Mouse (Mus musculus) heart, embryonic 14.5 days (tissue): ENCODE measurements around the gene Nrarp. TPM values are rescaled to one million over a fixed set of nuclear protein-coding genes. Genes with fewer than 3 reads are reported as not detected.

Source experiments
- ATAC-seq: fragments of 200-750 bp; cut with Nextera tagmentation; 2 replicates; pipeline ENCODE4 v1.8.0; 2017; ENCODE audit warnings: low read depth, moderate TSS enrichment; ENCODE audit not compliant: insufficient number of reproducible peaks, insufficient read depth, low FRiP score
- H3K27ac ChIP-seq, 2 experiments: fragments of 200-500 bp in 1 of 2; fragments of 300-500 bp in 1 of 2; sonication (generic) in 1 of 2; replicated peaks in 1 of 2; 2 replicates each; pipeline ENCODE4 v1.5.1; 2012 to 2014; ENCODE audit warnings: low read depth in 2 of 2, low read length in 2 of 2, control low read depth in 1 of 2, mild to moderate bottlenecking in 1 of 2, mixed read lengths in 1 of 2; ENCODE audit not compliant: control insufficient read depth in 1 of 2, insufficient read depth in 1 of 2
- H3K27me3 ChIP-seq: fragments of 300-500 bp; sonication (generic); 2 replicates; pipeline ENCODE4 v1.6.1; 2014; ENCODE audit warnings: mild to moderate bottlenecking, low read length, control low read depth; ENCODE audit not compliant: control insufficient read depth, insufficient read depth
- H3K36me3 ChIP-seq: fragments of 300-500 bp; sonication (generic); 2 replicates; pipeline ENCODE4 v1.6.1; 2014; ENCODE audit warnings: mild to moderate bottlenecking, control low read depth, low read length, mixed read lengths; ENCODE audit not compliant: control insufficient read depth, insufficient read depth
- H3K4me1 ChIP-seq, 2 experiments: fragments of 200-500 bp in 1 of 2; fragments of 300-500 bp in 1 of 2; sonication (generic) in 1 of 2; 2 replicates each; pipeline ENCODE4 v1.6.1; 2012 to 2014; ENCODE audit warnings: low read length in 2 of 2, control low read depth in 1 of 2, mixed read lengths in 1 of 2; ENCODE audit not compliant: control insufficient read depth in 2 of 2, insufficient read depth in 2 of 2
- H3K4me2 ChIP-seq: fragments of 300-500 bp; sonication (generic); 2 replicates; pipeline ENCODE4 v1.6.1; 2014; ENCODE audit warnings: mild to moderate bottlenecking, low read length
- H3K4me3 ChIP-seq, 2 experiments: fragments of 200-500 bp in 1 of 2; fragments of 300-500 bp in 1 of 2; sonication (generic) in 1 of 2; 2 replicates each; pipeline ENCODE4 v1.5.1; 2012 to 2014; ENCODE audit warnings: low read length in 2 of 2, mild to moderate bottlenecking in 2 of 2, control low read depth in 1 of 2, low read depth in 1 of 2, moderate library complexity in 1 of 2; ENCODE audit not compliant: control insufficient read depth in 1 of 2, insufficient read depth in 1 of 2
- H3K9ac ChIP-seq: fragments of 300-500 bp; sonication (generic); 2 replicates; pipeline ENCODE4 v1.6.1; 2014; ENCODE audit warnings: mild to moderate bottlenecking, low read length
- H3K9me3 ChIP-seq: fragments of 300-500 bp; sonication (generic); 2 replicates; pipeline ENCODE4 v1.6.1; 2016; ENCODE audit warnings: low read length, control low read depth; ENCODE audit not compliant: control insufficient read depth
- WGBS: fragments of 180-500 bp; shearing (Covaris S2); extraction: QIAGEN DNeasy Blood & Tissue Kit; methylation state at CpG from one replicate; pipeline ENCODE4 v1.1.7; 2014; 5-methylcytosine and 5-hydroxymethylcytosine counted together
- polyA plus RNA-seq: library from polyadenylated mRNA; unstranded; fragments of >200 nt; fragmentation: Nextera tagmentation; extraction: Ambion mirVana; gene quantifications from 2 replicates; pipeline ENCODE4 v1.2.1, GENCODE M21; 2014

The Nrarp gene
- polyA plus RNA-seq: 11.9 and 13.9 TPM in 2 replicates

DNA sequence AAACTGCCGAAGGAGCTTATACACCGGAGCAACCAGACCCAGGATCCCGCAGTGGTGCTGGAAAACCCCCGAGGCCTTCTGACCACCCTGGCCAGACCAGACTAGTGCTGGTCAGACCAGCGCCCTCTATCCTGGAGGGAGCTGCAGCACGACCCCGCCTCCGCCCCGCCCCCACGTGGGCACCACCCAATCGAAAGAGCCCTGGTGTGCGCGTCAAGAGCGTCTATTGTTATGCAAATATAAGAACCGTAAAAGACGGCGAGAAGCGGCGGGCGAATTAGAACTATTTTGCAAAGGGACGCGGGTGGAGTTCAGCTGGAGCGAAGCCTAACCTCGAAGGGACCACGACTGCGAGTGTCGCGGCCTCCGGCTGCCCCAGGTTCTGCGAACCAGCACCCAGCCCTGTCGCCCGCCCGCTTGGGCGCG lies at the start of gene Nrarp:
Nrarp (plus strand) TSS at position 281 of the 426 bp plus-strand sequence.
- Histone ChIP-seq H3K9me3 (no peaks in the 10 kb centered on the region), H3K27me3 (peaks cover 51% of the 10 kb centered on the region), H3K9ac (peak within 1 kb of the TSS; percentile 82), H3K36me3 (no peaks in the 10 kb centered on the region; the same call in 1 of the 2 replicates), H3K27ac (peak within 1 kb of the TSS; percentile 20 to 82), H3K4me1 (peaks cover 31 to 36% of the 10 kb centered on the region in 2 experiments), H3K4me3 (peak within 1 kb of the TSS; percentile 54 to 64), H3K4me2 (peak within 1 kb of the TSS; percentile 95)
- 0% methylated on average over 35 of the region's 35 CpGs for WGBS
- ATAC-seq: peak; percentile 88

DNA sequence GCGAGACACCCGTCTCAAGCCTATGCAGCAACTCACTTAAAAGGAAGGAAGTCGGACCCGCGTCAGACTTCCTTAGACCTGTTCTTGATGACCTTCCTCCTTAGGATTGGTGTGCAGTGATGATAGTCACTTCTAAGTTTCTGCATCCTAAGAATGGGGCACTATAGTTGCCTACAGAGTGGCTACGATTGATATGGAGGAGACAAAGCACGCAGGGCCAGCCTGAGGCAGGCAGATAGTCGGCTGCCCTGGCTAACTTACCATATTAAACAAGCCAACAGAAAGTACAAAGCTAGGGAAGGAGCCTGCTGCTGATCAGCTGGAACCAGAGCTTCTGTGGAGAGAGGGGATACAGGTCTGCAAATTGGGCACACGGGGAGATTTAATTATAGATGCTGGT lies 49.0 kb upstream of the Nrarp start:
- Histone ChIP-seq H3K27ac (no peak overlapping the region), H3K4me1 (peaks cover 26 to 29% of the 10 kb centered on the region in 2 experiments), H3K4me2 (no peak overlapping the region), H3K9me3 (no peaks in the 10 kb centered on the region), H3K27me3 (no peaks in the 10 kb centered on the region), H3K4me3 (no peak overlapping the region), H3K9ac (no peak overlapping the region), H3K36me3 (no peaks in the 10 kb centered on the region)
- ATAC-seq: no peak
- 60% methylated on average over 9 of the region's 9 CpGs for WGBS

DNA sequence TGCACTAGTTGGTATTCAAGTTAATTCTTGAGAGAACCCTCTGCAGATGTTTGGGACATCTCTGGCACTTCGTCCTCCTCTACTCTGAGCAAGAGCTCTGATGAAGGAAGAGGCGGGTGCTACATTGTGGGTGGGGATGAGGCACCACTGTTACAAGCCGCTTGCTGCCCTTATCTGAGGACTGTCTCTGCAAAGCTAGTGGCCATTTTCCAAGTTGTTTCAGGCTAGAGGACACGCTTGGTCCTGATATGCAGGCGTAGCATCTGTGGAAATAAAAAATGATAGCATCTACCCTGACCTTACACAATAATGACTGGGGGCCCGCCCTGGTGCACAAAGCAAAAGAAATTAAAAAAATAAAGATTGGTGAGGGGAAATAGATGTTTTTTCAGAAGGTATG lies 42.7 kb upstream of the Nrarp start:
- 27% methylated on average over 6 of the region's 6 CpGs for WGBS
- H3K9ac ChIP-seq: no peak overlapping the region
- no peak overlapping the region for H3K4me3 ChIP-seq
- H3K27ac ChIP-seq: no peak overlapping the region
- no peaks in the 10 kb centered on the region for H3K36me3 ChIP-seq
- H3K27me3 ChIP-seq: no peaks in the 10 kb centered on the region
- H3K4me1 ChIP-seq: peaks cover 2 to 4% of the 10 kb centered on the region in 2 experiments; a peak in 1 of 4 replicates
- no peaks in the 10 kb centered on the region for H3K9me3 ChIP-seq
- no peak overlapping the region for H3K4me2 ChIP-seq
- no peak for ATAC-seq

DNA sequence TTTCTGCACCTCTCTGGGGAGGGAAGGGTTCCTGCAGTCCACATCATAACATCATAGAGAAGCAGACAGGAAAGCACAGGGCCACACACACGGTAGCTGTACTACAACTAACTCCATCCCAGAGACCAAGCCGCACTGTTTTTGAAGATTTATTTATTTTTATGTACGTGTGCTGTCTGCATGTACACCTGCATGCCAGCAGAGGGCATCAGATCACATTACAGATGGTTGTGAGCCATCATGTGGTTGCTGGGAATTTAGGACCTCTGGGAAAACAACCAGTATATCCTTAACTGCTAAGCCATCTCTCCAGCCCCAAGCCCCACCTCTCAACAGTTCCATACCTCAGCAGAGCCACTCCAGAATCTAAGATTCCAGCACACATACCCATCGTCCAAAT lies 39.4 kb upstream of the Nrarp start:
- no peaks in the 10 kb centered on the region for H3K27me3 ChIP-seq

DNA sequence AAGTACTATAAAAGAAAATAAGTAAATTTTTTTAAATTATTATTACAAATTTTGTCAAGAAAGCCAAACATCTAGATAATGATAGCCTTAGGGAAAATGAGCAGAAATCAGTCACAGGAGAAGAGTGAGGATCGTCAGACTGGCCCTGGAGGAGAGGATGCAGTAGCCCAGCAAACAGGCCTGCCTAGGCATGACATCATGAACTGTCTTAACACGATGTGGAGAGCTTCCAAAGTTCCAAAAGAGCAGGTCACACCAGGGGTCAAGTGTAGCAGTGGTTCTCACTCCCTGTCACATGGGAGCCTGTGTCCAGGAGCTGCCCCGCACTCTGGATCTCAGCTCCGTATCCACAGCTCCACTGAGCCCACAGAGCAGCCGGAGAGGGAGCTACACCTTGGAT lies 38.6 kb upstream of the Nrarp start:
- 80% methylated on average over 5 of the region's 5 CpGs for WGBS
- peaks cover 6 to 8% of the 10 kb centered on the region in 2 experiments; a peak in 2 of 4 replicates for H3K4me1 ChIP-seq
- H3K9ac ChIP-seq: no peak overlapping the region
- no peak for ATAC-seq
- H3K27me3 ChIP-seq: no peaks in the 10 kb centered on the region
- no peak overlapping the region for H3K4me2 ChIP-seq
- no peaks in the 10 kb centered on the region for H3K9me3 ChIP-seq
- H3K4me3 ChIP-seq: no peak overlapping the region
- H3K36me3 ChIP-seq: no peaks in the 10 kb centered on the region
- no peak overlapping the region for H3K27ac ChIP-seq

More for the DNA sequence above, 39.4 kb upstream of the Nrarp start:
- Histone ChIP-seq H3K9me3 (no peaks in the 10 kb centered on the region), H3K4me2 (no peak overlapping the region), H3K27ac (no peak overlapping the region), H3K4me3 (no peak overlapping the region), H3K4me1 (peaks cover 6 to 8% of the 10 kb centered on the region in 2 experiments; a peak in 2 of 4 replicates), H3K9ac (no peak overlapping the region), H3K36me3 (no peaks in the 10 kb centered on the region)
- no peak for ATAC-seq
- 62% methylated on average over 4 of the region's 4 CpGs for WGBS

DNA sequence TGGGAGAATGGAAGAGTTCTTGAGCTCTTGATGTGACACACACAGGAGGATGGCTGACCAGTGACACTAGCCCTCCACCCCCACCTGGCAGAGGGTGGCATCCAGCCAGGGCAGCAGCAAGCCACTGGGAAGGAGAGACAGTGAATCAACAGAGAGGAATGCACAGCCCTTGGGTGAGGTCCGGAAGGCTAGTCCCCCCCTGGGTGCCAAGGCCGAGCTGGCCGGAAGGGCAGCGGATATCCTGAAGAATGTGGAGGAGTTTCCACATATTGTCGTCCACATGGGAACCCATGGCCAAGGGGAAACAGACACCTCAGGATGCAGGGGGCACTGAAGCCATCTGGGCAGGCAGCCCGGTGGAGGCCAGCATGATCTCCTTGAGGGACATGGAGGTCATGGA lies 35.2 kb upstream of the Nrarp start:
- H3K4me3 ChIP-seq: no peak overlapping the region
- 56% methylated on average over 6 of the region's 6 CpGs for WGBS
- no peaks in the 10 kb centered on the region for H3K9me3 ChIP-seq
- no peaks in the 10 kb centered on the region for H3K27me3 ChIP-seq
- H3K4me1 ChIP-seq: peaks cover 5% of the 10 kb centered on the region in 2 experiments; a peak in 2 of 4 replicates
- peak; percentile 45 for ATAC-seq
- H3K9ac ChIP-seq: no peak overlapping the region
- H3K27ac ChIP-seq: peak overlapping the region in 1 of 2 experiments; percentile 37; a peak in 1 of 4 replicates
- H3K4me2 ChIP-seq: no peak overlapping the region
- no peaks in the 10 kb centered on the region for H3K36me3 ChIP-seq

DNA sequence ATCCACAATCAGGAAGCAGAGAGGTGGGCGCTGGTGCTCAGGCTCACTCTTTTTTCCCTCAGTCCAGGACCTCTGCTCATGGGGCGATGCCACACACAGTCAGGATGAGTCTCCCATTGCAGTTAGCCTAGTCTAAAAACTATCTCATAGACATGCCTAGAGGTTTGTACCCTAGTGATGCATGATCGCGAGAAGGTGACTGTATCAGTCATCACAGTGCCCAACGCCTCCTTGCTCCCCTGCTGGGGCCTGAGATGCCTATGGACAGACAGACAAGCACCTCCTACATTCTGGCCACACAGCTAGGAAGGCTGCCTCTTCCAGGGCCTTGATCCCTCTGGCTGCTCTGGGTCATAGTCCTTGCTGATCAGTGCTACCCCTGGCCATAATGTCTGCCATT lies 33.2 kb upstream of the Nrarp start:
- Histone ChIP-seq H3K9ac (no peak overlapping the region), H3K27me3 (no peaks in the 10 kb centered on the region), H3K36me3 (no peaks in the 10 kb centered on the region), H3K9me3 (no peaks in the 10 kb centered on the region), H3K4me2 (no peak overlapping the region), H3K27ac (no peak overlapping the region), H3K4me3 (no peak overlapping the region), H3K4me1 (peaks cover 5% of the 10 kb centered on the region in 2 experiments; a peak in 2 of 4 replicates)
- 80% methylated on average over 5 of the region's 5 CpGs for WGBS
- ATAC-seq: no peak

DNA sequence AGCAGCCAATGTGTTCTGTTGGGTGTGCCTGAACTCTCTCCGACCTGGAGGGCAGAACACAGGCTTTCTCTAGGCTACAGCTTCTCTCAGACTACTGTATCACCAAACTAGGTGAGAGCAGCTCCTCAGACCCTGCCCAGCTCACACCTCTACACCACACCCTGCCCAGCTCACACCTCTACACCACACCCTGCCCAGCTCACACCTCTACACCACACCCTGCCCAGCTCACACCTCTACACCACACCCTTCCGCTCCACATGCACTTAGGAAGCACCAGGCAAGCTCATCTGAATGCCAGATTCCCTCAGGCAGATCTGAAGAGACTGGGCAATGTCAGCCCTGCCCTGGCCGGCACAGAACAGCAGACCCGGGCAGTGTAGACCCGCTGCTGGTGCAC lies 32.7 kb upstream of the Nrarp start:
- no peaks in the 10 kb centered on the region for H3K36me3 ChIP-seq
- peaks cover 5% of the 10 kb centered on the region in 2 experiments; a peak in 2 of 4 replicates for H3K4me1 ChIP-seq

More for the DNA sequence above, 32.7 kb upstream of the Nrarp start:
- Histone ChIP-seq H3K27ac (no peak overlapping the region), H3K4me3 (no peak overlapping the region), H3K4me2 (no peak overlapping the region), H3K27me3 (no peaks in the 10 kb centered on the region), H3K9me3 (no peaks in the 10 kb centered on the region), H3K9ac (no peak overlapping the region)
- no peak for ATAC-seq
- 75% methylated on average over 5 of the region's 5 CpGs for WGBS
